Mouse (Mus musculus): ENCODE measurements around the gene Il17c. TPM values are rescaled to one million over a fixed set of nuclear protein-coding genes. Genes with fewer than 3 reads are reported as not detected.

Il17c gene
- polyA plus RNA-seq, 1 experiment: not detected

DNA sequence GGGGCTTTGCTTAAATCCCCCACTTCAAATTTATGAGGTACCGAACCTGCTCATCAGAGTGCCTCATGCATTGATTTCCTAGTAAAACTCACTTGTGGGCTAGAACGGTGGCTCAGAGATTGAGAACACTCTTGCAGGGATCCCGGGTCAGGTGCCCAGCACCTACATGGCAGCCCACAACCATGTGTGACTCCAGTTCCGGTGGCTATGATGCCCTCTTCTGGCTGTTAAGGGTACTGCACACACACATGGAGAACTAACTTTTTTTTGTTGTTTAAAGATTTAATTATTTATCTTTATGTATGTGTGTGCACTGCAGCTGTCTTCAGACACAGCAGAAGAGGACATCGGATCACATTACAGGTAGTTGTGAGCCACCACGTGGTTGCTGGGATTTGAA lies 13.6 kb downstream of the Il17c start:
- WGBS: 96% methylated on average over 6 of the region's 6 CpGs

DNA sequence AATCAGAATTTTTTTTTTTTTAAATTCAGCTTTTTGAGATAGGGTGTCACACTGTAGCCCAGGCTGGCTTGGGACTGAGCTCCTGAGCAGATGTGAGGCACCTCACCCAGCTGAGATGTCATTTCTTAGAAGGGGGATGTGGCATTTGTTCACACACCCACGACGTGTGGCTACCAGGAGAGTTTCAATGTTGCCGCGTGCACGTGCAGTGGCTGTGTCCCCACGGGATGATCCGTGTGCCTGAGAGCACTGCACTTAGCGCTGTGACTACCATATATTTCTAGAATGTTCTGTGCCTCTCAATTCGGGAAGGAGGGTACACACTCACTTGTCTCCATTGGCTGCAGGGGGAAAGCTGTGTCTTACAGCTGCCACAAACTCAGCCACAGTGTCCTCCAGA lies 14.3 kb downstream of the Il17c start:
- no peak overlapping the region for H3K4me3 ChIP-seq (ENCODE audit: insufficient read depth, low read depth, low read length)
- peaks cover 9% of the 10 kb centered on the region for H3K4me1 ChIP-seq (ENCODE audit: control insufficient read depth, insufficient read depth, low read length)
- WGBS: 94% methylated on average over 9 of the region's 9 CpGs
- H3K27ac ChIP-seq (ENCODE audit: insufficient read depth, low read depth, low read length): no peak overlapping the region
- TF ChIP-seq POLR2A (IDR thresholded peaks at IDR 0.05; ENCODE audit: insufficient read depth, low read depth, low read length) (no peak), CTCF (IDR thresholded peaks at IDR 0.05; ENCODE audit: insufficient read depth, low read depth, low read length) (no peak)

More for the DNA sequence above, 13.6 kb downstream of the Il17c start:
- H3K27ac ChIP-seq (ENCODE audit: insufficient read depth, low read depth, low read length): no peak overlapping the region
- peaks cover 9% of the 10 kb centered on the region for H3K4me1 ChIP-seq (ENCODE audit: control insufficient read depth, insufficient read depth, low read length)
- no peak overlapping the region for H3K4me3 ChIP-seq (ENCODE audit: insufficient read depth, low read depth, low read length)
- TF ChIP-seq CTCF (IDR thresholded peaks at IDR 0.05; ENCODE audit: insufficient read depth, low read depth, low read length) (peak; percentile 35; the same call in 1 of the 2 replicates), POLR2A (IDR thresholded peaks at IDR 0.05; ENCODE audit: insufficient read depth, low read depth, low read length) (no peak)

DNA sequence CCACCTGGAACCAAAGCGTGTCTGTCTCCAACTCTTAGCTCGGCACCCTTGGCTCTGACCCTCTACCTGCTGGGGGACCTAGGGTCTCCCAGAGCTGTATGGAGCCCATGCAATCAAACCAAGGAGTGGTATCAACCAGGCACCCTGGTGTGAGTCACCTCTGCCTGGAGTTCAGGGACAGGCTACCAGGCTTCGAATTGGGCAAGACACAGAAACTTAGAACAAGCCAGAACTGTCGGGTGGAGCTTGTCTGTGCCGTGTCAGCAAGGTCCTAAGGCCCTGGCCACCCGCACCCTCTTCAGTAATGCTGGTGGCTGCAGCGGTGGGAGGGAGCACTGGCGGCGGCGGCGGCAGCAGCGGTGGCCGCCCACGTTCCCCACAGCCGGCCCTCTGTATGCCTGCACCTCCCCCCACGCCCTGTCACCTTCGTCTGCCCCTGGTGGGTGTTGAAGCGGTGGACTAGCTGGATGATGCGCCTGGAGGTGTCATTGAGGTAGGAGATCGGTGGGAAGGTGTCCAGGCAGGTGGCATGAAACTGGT lies 14.8 kb downstream of the Il17c start:
- WGBS: 90% methylated on average over 20 of the region's 20 CpGs
- H3K4me1 ChIP-seq (ENCODE audit: control insufficient read depth, insufficient read depth, low read length): peaks cover 9% of the 10 kb centered on the region
- H3K4me3 ChIP-seq (ENCODE audit: insufficient read depth, low read depth, low read length): no peak overlapping the region
- TF ChIP-seq POLR2A (IDR thresholded peaks at IDR 0.05; ENCODE audit: insufficient read depth, low read depth, low read length) (no peak), CTCF (IDR thresholded peaks at IDR 0.05; ENCODE audit: insufficient read depth, low read depth, low read length) (no peak)
- H3K27ac ChIP-seq (ENCODE audit: insufficient read depth, low read depth, low read length): no peak overlapping the region

DNA sequence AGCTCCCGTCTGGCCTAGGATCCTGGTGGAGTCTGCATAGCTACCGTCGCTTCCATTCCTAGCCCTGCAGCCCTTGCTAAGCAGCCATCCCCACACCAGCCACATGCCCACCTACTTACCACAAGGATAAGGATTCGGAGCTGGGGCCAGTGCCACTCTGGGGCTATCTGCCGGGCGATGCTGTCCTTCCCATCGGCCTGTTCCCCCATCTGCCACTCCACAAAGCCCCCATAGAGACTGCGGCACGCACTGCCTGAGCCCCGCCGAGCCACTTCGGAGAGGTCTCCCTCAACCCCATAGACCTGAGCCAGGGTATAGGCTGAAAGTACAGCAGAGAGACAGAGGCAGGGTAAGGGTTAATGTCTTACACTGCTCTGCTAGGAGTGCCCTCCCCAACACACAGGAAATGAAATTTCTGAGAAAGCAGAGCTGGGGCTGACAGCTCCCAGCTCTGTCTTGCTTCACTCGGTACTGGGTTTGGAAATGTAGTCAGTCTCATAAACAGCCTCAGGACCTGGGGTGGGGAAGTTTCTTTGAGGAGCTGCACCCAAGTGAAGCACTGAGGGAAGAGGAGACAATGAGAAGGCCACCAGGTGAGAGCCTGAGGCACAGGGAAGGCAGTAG lies 16.0 kb downstream of the Il17c start:
- peaks cover 6% of the 10 kb centered on the region for H3K4me1 ChIP-seq (ENCODE audit: control insufficient read depth, insufficient read depth, low read length)
- H3K4me3 ChIP-seq (ENCODE audit: insufficient read depth, low read depth, low read length): no peak overlapping the region
- 94% methylated on average over 13 of the region's 13 CpGs for WGBS
- TF ChIP-seq CTCF (IDR thresholded peaks at IDR 0.05; ENCODE audit: insufficient read depth, low read depth, low read length) (no peak), POLR2A (IDR thresholded peaks at IDR 0.05; ENCODE audit: insufficient read depth, low read depth, low read length) (no peak)
- no peak overlapping the region for H3K27ac ChIP-seq (ENCODE audit: insufficient read depth, low read depth, low read length)

DNA sequence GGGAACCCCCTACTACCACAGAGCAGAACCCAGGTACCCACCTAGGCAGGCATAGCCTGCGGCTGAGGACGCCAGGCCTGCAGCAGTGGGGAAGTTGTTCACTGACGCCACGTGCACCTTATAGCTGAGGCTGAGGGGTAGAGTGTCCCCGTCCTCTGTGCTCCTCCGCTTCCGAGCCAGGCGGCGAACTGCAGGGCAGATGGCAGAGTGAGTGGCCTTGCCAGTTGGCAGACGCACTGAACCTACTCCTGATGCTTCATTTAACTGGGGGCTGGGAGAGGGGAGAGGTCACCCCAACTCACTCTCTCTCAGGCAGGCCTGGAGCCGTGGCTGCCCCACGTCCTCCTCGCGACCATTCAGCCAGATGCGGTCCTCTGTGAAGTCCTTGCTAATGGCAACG lies 17.5 kb downstream of the Il17c start:
- Histone ChIP-seq H3K4me3 (ENCODE audit: insufficient read depth, low read depth, low read length) (no peak overlapping the region), H3K27ac (ENCODE audit: insufficient read depth, low read depth, low read length) (no peak overlapping the region), H3K4me1 (ENCODE audit: control insufficient read depth, insufficient read depth, low read length) (peaks cover 7% of the 10 kb centered on the region)
- TF ChIP-seq POLR2A (IDR thresholded peaks at IDR 0.05; ENCODE audit: insufficient read depth, low read depth, low read length) (no peak), CTCF (IDR thresholded peaks at IDR 0.05; ENCODE audit: insufficient read depth, low read depth, low read length) (no peak)
- 92% methylated on average over 16 of the region's 16 CpGs for WGBS

DNA sequence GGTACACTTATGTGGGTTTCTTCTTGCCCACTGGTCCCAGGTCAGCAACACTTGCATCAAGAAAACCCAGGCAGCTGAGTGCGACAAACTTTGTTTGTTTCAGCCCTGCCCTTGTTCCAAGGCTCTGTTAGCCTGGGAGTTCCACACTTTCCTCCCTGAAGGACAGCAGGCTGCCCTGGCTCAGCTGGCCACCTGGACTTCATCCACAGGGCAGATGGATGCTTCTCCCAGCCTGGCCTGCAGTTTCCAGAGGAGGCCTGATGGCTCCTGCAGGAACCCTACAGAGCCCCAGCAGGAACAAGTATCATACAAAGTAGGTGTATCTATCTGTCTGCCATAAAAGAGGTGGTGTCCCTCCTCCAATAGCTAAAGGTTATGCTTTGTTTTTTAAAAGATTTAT lies 19.5 kb downstream of the Il17c start:
- Histone ChIP-seq H3K4me3 (ENCODE audit: insufficient read depth, low read depth, low read length) (no peak overlapping the region), H3K27ac (ENCODE audit: insufficient read depth, low read depth, low read length) (no peak overlapping the region), H3K4me1 (ENCODE audit: control insufficient read depth, insufficient read depth, low read length) (peaks cover 9% of the 10 kb centered on the region)
- TF ChIP-seq CTCF (IDR thresholded peaks at IDR 0.05; ENCODE audit: insufficient read depth, low read depth, low read length): no peak
- no peak for TF ChIP-seq POLR2A (IDR thresholded peaks at IDR 0.05; ENCODE audit: insufficient read depth, low read depth, low read length)
- WGBS: 93% methylated on average over 1 of the region's 1 CpGs

DNA sequence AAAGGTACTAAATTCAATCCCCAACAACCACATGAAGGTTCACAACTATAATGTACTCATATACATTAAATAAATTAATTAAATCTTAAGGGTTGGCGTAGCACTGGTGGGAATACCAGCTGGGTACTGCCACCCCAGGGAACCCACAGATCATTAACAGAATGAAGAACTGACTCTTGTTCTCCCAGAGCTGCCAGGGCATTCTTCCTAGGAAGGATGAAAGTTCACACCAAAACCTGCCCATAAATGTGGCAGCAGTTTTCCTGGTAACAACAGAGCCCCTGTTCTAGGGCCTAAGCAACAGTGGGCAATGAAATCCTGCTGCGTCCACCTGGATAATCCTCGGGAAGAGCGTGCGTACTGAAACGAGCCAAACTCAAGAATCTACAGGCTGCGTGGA lies 20.5 kb downstream of the Il17c start:
- peaks cover 9% of the 10 kb centered on the region for H3K4me1 ChIP-seq (ENCODE audit: control insufficient read depth, insufficient read depth, low read length)
- peak overlapping the region; percentile 78 for H3K4me3 ChIP-seq (ENCODE audit: insufficient read depth, low read depth, low read length)
- no peak for TF ChIP-seq CTCF (IDR thresholded peaks at IDR 0.05; ENCODE audit: insufficient read depth, low read depth, low read length)
- no peak overlapping the region for H3K27ac ChIP-seq (ENCODE audit: insufficient read depth, low read depth, low read length)
- 6% methylated on average over 7 of the region's 7 CpGs for WGBS

DNA sequence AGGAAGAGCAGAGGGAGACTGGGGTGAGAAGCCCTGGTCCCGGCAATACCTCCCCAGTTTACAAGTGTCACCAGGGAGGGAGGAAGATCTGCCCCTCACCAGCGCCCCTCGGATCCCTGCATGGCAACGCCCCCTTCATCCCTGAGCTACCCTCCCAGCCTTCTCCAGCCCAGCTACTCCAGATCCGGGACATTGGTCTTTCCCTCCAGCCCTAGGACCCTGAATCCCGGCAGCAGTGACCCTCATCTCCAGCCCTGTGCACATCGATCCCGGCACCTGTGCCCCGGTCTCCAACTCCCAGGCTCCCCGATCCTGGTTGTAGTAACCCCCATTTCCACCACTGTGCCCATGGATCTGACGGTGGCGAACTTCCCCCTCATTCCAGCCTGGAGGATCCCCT lies 21.0 kb downstream of the Il17c start:
- peak overlapping the region; percentile 23 for H3K27ac ChIP-seq (ENCODE audit: insufficient read depth, low read depth, low read length)
- WGBS: 1% methylated on average over 12 of the region's 12 CpGs
- no peak for TF ChIP-seq POLR2A (IDR thresholded peaks at IDR 0.05; ENCODE audit: insufficient read depth, low read depth, low read length)
- no peak for TF ChIP-seq CTCF (IDR thresholded peaks at IDR 0.05; ENCODE audit: insufficient read depth, low read depth, low read length)
- H3K4me1 ChIP-seq (ENCODE audit: control insufficient read depth, insufficient read depth, low read length): peaks cover 9% of the 10 kb centered on the region
- H3K4me3 ChIP-seq (ENCODE audit: insufficient read depth, low read depth, low read length): peak overlapping the region; percentile 78

DNA sequence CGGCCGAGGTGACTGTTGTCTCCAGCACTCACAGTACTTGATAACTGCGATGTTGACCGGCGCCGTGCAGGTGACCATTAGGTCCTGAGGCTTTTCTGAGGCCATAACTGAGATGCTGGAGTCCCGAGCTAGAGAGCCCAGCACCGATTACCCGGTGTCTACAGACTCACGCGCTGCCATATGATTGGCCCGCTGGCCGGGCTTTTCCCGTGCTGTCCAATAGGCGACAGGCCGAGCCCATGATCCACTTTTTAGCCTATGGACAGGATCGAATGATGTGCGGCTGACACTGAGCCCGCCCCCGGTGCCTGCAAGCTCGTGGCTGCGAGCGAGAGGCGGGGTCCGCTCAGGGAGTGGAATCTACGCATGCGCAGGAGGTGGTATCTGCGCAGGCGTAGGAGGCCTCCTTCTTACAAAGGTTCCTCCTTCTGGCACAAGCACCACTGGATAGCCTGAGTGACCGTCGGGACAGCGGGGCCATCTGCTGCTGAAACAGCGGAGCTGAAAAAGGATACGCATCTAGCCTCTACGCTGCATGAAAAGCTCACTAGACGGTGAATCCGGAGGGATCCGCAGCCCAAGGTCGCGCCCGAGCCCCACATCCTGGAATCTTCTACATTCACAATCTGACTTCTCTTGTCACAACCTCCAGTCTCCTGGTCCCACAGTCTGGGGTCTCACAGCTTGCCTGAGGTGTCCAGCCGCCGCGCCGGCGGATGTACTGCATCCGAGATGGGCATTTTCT lies 21.6 kb downstream of the Il17c start, which contains the start of gene Mvd:
TSS of gene Mvd (minus strand) at position 161 of the 745 bp plus-strand sequence.
- Histone ChIP-seq H3K4me3 (ENCODE audit: insufficient read depth, low read depth, low read length) (peak within 1 kb of the TSS; percentile 78), H3K4me1 (ENCODE audit: control insufficient read depth, insufficient read depth, low read length) (peaks cover 9% of the 10 kb centered on the region), H3K27ac (ENCODE audit: insufficient read depth, low read depth, low read length) (peak within 1 kb of the TSS; percentile 85)
- no peak for TF ChIP-seq CTCF (IDR thresholded peaks at IDR 0.05; ENCODE audit: insufficient read depth, low read depth, low read length)
- TF ChIP-seq POLR2A (IDR thresholded peaks at IDR 0.05; ENCODE audit: insufficient read depth, low read depth, low read length): peak; percentile 93
- under 1% methylated on average over 47 of the region's 47 CpGs for WGBS
